Mouse (Mus musculus) hindbrain, embryonic 14.5 days (tissue): ENCODE measurements around the gene Sh3rf3. TPM values are rescaled to one million over a fixed set of nuclear protein-coding genes. Genes with fewer than 3 reads are reported as not detected.

ENCODE experiments used
- ATAC-seq: fragments of 200-750 bp; cut with Nextera tagmentation; 2 replicates; pipeline ENCODE4 v1.8.0; 2017; ENCODE audit warnings: moderate number of reproducible peaks, mild to moderate bottlenecking, moderate TSS enrichment, moderate library complexity; ENCODE audit not compliant: low FRiP score
- DNase-seq: peaks from one replicate; pipeline ENCODE4 v3.0.0-alpha.2; 2015; ENCODE audit warnings: low spot score
- H3K27ac ChIP-seq: fragments of 300-500 bp; sonication (generic); 2 replicates; pipeline ENCODE4 v1.5.1; 2014; ENCODE audit warnings: mild to moderate bottlenecking, moderate library complexity
- H3K27me3 ChIP-seq: fragments of 300-500 bp; sonication (generic); 2 replicates; pipeline ENCODE4 v1.6.1; 2014; ENCODE audit warnings: mild to moderate bottlenecking, low read length, mixed read lengths; ENCODE audit not compliant: control insufficient read depth, insufficient read depth
- H3K36me3 ChIP-seq: fragments of 300-500 bp; sonication (generic); replicated peaks from 2 replicates; pipeline ENCODE4 v1.6.1; 2014; ENCODE audit not compliant: control insufficient read depth, insufficient read depth
- H3K4me1 ChIP-seq: fragments of 300-500 bp; sonication (generic); replicated peaks from 2 replicates; pipeline ENCODE4 v1.6.1; 2014; ENCODE audit warnings: antibody characterized with exemption, low read length, mixed read lengths; ENCODE audit not compliant: control insufficient read depth, insufficient read depth
- H3K4me2 ChIP-seq: fragments of 300-500 bp; sonication (generic); replicated peaks from 2 replicates; pipeline ENCODE4 v1.6.1; 2014; ENCODE audit warnings: mild to moderate bottlenecking, moderate library complexity
- H3K4me3 ChIP-seq: fragments of 300-500 bp; sonication (generic); replicated peaks from 2 replicates; pipeline ENCODE4 v1.5.1; 2014; ENCODE audit warnings: mild to moderate bottlenecking, low read length
- H3K9ac ChIP-seq: fragments of 300-500 bp; sonication (generic); 2 replicates; pipeline ENCODE4 v1.6.1; 2014
- H3K9me3 ChIP-seq: fragments of 300-500 bp; sonication (generic); 2 replicates; pipeline ENCODE4 v1.6.1; 2016; ENCODE audit warnings: low read length; ENCODE audit not compliant: control insufficient read depth
- WGBS: fragments of 180-500 bp; shearing (Covaris S2); extraction: QIAGEN DNeasy Blood & Tissue Kit; methylation state at CpG from one replicate; pipeline ENCODE4 v1.1.7; 2014; 5-methylcytosine and 5-hydroxymethylcytosine counted together
- polyA plus RNA-seq: library from polyadenylated mRNA; unstranded; fragments of >200 nt; fragmentation: Nextera tagmentation; extraction: Ambion mirVana; gene quantifications from 2 replicates; pipeline ENCODE4 v1.2.1, GENCODE M21; 2014

Sh3rf3 gene
- polyA plus RNA-seq, 1 experiment from 2014 or later: 5.2 TPM

GRCm38 (mm10) chr10:58885816-58886215 is 72.7 kb downstream of the Sh3rf3 start:
- no peak overlapping the region for H3K4me2 ChIP-seq
- H3K4me1 ChIP-seq: 0 out of 2 replicates have a peak, but pooled peaks cover 2% of the 10 kb centered on the region
- H3K4me3 ChIP-seq: no peak overlapping the region
- H3K36me3 ChIP-seq: no peaks in the 10 kb centered on the region
- H3K9me3 ChIP-seq: no peaks in the 10 kb centered on the region
- no peaks in the 10 kb centered on the region for H3K27me3 ChIP-seq
- ATAC-seq (no peak), DNase-seq (no peak)
- H3K27ac ChIP-seq: no peak overlapping the region
- no peak overlapping the region for H3K9ac ChIP-seq
- 80% methylated on average over 2 of the region's 2 CpGs for WGBS

DNA sequence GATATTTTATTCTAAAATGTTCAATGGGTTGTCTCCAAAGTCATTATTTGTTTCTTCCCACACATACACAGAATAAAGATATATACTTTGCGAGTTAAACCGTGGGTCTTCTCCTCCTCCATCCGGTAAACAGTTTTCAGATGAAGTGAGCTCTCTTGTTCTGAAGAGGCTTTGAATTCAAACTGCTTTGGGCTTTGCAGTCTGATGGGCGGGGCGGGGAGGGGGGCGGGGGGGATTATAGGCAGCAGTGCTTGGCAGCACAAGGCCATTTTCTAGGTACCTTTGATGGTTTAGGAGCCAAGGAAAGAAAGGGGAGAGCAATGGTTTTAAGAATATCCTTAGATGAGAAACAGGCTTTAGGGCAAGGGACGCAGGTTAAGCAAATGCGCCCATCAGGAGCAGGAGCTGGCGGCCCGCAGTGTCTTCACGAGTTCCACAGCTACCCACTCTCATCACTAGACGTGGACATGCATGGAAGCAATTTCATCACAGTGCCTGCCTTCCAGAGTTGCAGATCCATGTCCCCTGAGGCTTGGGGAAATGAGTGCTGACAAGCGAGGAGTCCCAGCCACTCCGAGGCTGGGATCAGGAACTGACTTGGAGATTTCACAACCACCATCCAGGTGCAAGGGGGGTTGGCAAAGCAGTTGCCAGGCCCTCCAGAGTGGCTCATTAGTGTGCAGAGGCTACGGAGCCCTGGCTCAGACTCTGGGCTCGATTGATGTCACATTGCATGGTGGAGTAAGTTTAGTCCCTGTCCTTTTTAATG is 77.7 kb downstream of the Sh3rf3 start:
- Histone ChIP-seq H3K27ac (no peak overlapping the region), H3K36me3 (no peaks in the 10 kb centered on the region), H3K9me3 (no peaks in the 10 kb centered on the region), H3K4me3 (no peak overlapping the region), H3K4me2 (0 out of 2 replicates have a peak overlapping the region, but pooled peaks have one; percentile 2), H3K4me1 (0 out of 2 replicates have a peak, but pooled peaks cover 6% of the 10 kb centered on the region), H3K27me3 (no peaks in the 10 kb centered on the region), H3K9ac (no peak overlapping the region)
- DNase-seq (no peak), ATAC-seq (peak; percentile 43; the same call in 1 of the 2 replicates)
- WGBS: 55% methylated on average over 16 of the region's 16 CpGs

DNA sequence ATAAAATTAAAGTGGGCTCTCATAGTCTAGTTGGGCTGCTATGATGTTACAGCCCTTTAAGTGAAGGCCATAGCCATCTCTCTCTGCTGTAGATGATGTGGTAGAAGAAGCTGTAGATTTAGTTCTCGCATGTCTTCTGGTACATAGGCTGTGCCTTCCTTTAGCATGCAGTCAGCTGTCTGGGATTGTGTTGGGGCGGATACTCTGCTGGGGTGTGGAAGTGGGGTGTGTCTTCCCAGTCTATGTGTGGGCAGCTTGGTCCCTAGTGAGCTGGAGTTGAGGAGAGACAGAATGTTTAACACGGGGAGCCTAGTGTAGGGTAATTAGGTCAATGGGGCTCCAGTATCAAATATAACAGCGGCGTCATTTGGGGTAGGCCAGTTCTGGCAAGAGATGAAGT is 82.3 kb downstream of the Sh3rf3 start:
- Histone ChIP-seq H3K27me3 (no peaks in the 10 kb centered on the region), H3K4me1 (0 out of 2 replicates have a peak, but pooled peaks cover 6% of the 10 kb centered on the region), H3K4me3 (no peak overlapping the region), H3K9me3 (no peaks in the 10 kb centered on the region), H3K36me3 (no peaks in the 10 kb centered on the region), H3K4me2 (no peak overlapping the region), H3K9ac (no peak overlapping the region), H3K27ac (no peak overlapping the region)
- DNase-seq (no peak), ATAC-seq (no peak)
- 93% methylated on average over 5 of the region's 5 CpGs for WGBS

DNA sequence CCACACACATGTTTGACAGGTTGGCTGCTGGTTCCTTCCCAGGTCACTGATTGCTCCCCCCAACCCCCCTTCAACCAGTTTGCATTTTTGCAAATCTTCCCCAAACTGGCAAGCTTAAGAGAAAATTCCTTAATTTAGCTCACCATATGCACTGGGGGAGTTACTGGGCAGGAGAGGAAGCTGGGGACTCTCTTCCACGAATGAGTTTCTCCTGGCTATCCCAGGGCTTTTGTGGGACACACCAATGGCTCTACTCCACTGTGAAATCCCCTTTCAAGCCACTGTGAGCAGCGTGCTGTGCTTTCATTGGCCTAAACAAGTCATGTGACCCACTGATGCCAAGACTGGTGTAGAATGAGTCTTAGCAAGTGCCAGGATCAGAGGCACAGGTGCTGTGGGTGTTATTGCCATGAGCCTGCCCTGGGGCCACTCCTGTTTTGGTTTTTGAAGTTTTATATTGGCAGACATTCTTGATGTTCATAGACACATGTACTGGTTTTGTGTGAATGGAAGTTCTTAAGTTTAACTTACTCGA is 83.9 kb downstream of the Sh3rf3 start:
- no peak overlapping the region for H3K27ac ChIP-seq
- ATAC-seq: no peak
- H3K27me3 ChIP-seq: no peaks in the 10 kb centered on the region
- H3K9me3 ChIP-seq: no peaks in the 10 kb centered on the region
- no peak for DNase-seq
- H3K36me3 ChIP-seq: no peaks in the 10 kb centered on the region
- H3K4me1 ChIP-seq: no peaks in the 10 kb centered on the region
- H3K4me3 ChIP-seq: no peak overlapping the region
- no peak overlapping the region for H3K9ac ChIP-seq
- WGBS: 73% methylated on average over 3 of the region's 3 CpGs
- H3K4me2 ChIP-seq: no peak overlapping the region

DNA sequence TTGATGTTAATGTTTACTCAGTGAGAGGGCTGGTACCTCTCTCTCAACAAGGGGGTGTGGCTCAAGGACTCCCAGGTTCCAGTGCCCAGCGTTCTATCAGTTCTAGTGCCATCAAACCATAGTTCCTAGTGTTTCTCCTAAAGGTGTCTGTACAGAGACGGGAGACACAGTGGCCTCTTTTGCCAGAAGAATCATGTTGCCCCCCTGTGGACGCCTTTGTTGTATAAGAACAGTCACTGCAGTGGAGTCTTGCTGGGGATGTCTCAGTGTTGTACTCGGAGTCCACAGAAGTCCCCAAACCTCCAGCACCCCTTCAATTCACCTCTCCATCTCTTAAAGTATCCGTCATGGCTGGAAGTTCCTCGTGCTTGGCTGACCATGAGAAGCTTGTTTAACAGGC is 92.1 kb downstream of the Sh3rf3 start:
- H3K4me2 ChIP-seq: no peak overlapping the region
- no peak overlapping the region for H3K4me3 ChIP-seq
- H3K27me3 ChIP-seq: no peaks in the 10 kb centered on the region
- peaks cover 6% of the 10 kb centered on the region; the same call in 1 of the 2 replicates for H3K4me1 ChIP-seq
- no peaks in the 10 kb centered on the region for H3K36me3 ChIP-seq
- no peak overlapping the region for H3K27ac ChIP-seq
- ATAC-seq (no peak), DNase-seq (no peak)
- H3K9ac ChIP-seq: no peak overlapping the region
- no peaks in the 10 kb centered on the region for H3K9me3 ChIP-seq
- WGBS: 36% methylated on average over 6 of the region's 6 CpGs

GRCm38 (mm10) chr10:58907001-58907443 is 93.9 kb downstream of the Sh3rf3 start:
- Histone ChIP-seq H3K27me3 (no peaks in the 10 kb centered on the region), H3K4me2 (no peak overlapping the region), H3K36me3 (no peaks in the 10 kb centered on the region), H3K4me1 (peaks cover 6% of the 10 kb centered on the region; the same call in 1 of the 2 replicates), H3K9ac (no peak overlapping the region), H3K4me3 (no peak overlapping the region), H3K27ac (no peak overlapping the region), H3K9me3 (no peaks in the 10 kb centered on the region)
- peak; percentile 70; the same call in 1 of the 2 replicates for ATAC-seq
- peak; percentile 27 for DNase-seq
- WGBS: 40% methylated on average over 5 of the region's 5 CpGs

DNA sequence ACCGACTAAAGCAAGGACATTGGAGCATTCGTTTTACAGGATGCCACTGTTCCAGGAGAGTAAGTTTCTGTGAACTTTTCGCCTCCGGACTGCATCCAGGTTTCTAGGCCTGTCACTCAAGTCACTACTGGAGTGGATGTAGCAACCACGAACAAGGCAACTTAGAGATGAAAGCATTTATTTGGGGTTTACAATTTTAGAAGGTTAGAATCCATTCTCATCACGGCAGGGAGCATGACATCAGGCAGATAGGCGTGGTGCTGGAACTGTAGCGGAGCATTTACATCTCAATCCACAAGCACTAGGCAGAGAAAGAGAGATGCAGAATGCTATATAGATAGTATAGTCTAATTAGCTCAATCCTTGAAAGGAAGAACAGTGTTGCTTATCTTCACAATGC is 95.3 kb downstream of the Sh3rf3 start:
- H3K4me3 ChIP-seq: no peak overlapping the region
- H3K27me3 ChIP-seq: no peaks in the 10 kb centered on the region
- H3K27ac ChIP-seq: no peak overlapping the region
- WGBS: 77% methylated on average over 8 of the region's 8 CpGs
- no peak for ATAC-seq
- H3K4me1 ChIP-seq: peaks cover 6% of the 10 kb centered on the region; the same call in 1 of the 2 replicates
- H3K4me2 ChIP-seq: no peak overlapping the region
- no peak overlapping the region for H3K9ac ChIP-seq
- H3K36me3 ChIP-seq: no peaks in the 10 kb centered on the region
- H3K9me3 ChIP-seq: no peaks in the 10 kb centered on the region
- DNase-seq: no peak

DNA sequence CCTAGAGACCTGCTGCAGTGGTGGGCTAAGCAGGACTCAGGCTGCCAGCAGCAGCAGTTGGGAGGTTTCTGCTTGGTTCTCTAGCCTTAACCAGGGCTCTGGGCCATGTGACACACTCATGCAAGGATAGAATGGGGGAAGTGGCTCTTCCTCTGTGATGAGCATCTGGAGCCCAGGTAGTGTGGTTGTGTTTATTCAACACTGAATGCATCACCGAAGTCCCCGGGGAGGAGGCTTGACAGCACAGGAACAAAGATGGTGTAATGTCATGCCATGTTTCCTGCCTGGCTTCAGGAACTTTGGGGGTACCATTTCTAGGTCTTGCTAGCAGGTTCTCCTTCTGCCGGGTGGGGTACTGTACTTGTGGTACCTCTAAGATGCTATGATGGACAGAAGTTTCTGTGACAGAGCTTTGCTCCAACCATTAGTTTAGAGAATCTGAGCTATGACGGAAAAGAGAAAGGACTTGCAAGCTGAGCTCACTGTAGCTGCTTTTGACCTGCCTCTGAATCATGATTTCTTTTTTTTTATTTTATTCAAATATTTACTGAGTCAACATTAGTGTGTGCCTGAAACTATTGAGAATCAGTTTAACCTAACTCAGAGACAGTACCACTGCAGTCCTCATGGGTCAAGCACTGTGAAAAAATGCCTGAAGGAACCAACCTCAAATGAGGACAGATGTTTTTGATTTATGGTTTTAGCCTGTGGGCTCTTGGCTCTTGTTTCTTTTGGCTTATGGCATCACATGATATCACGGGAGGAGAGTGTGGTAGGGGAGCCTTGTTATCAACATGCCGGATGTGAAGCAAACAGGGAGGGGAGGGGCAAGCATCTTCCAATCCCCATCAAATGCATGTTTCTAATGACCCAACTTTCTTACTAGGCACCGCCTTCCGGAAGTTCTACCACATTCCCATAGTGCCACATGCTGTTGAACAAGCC is 102.4 kb downstream of the Sh3rf3 start:
- H3K9me3 ChIP-seq: no peaks in the 10 kb centered on the region
- WGBS: 89% methylated on average over 8 of the region's 8 CpGs
- no peak for DNase-seq

DNA sequence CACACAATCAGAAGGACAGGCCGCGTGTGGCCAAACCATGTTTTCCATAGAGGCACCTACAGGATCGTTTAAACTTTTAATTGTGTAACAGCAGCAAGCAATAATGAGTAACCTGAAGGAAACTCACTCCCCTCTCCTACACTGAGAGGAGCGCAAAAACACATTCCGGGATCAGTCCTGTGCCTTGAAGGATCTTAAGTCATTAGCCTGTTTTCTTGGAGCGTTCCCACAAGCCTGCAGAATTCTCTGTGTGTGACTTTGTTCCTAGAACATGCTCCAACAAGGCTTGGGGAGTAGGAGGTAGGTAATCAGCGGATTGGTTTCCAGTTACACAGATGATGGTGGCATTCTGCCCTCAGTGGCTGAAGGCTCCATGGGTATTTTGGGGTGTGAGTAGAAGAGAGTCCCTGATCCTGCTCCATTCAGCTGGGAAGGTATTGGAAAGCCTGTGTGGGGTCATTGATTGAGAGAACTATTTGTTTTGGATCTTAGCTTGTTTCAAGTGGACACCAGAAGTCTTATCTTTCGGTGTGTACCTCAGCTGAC is 108.6 kb downstream of the Sh3rf3 start:
- ATAC-seq (no peak), DNase-seq (no peak)
- no peaks in the 10 kb centered on the region for H3K27me3 ChIP-seq
- no peaks in the 10 kb centered on the region for H3K9me3 ChIP-seq
- H3K36me3 ChIP-seq: no peaks in the 10 kb centered on the region
- no peak overlapping the region for H3K9ac ChIP-seq
- no peaks in the 10 kb centered on the region for H3K4me1 ChIP-seq
- H3K27ac ChIP-seq: no peak overlapping the region
- H3K4me2 ChIP-seq: no peak overlapping the region
- no peak overlapping the region for H3K4me3 ChIP-seq
- WGBS: 94% methylated on average over 8 of the region's 8 CpGs

More for the DNA sequence above, 102.4 kb downstream of the Sh3rf3 start:
- no peak overlapping the region for H3K9ac ChIP-seq
- H3K4me1 ChIP-seq: no peaks in the 10 kb centered on the region
- no peak overlapping the region for H3K27ac ChIP-seq
- no peaks in the 10 kb centered on the region for H3K36me3 ChIP-seq
- no peaks in the 10 kb centered on the region for H3K27me3 ChIP-seq
- H3K4me2 ChIP-seq: no peak overlapping the region
- ATAC-seq: no peak
- no peak overlapping the region for H3K4me3 ChIP-seq
